Mouse (Mus musculus): ENCODE measurements around the gene Sema7a.

- TF ChIP-seq CTCF (IDR thresholded peaks at IDR 0.05; ENCODE audit: low read depth, low read length) = no peak
- no peak for TF ChIP-seq POLR2A (IDR thresholded peaks at IDR 0.05; ENCODE audit: borderline replicate concordance, low read depth, low read length)
Measured at GRCm38 (mm10) chr9:58005753-58006461, 66.0 kb downstream of the Sema7a start, which contains the start of gene Cyp11a1.

Data from bone marrow macrophage, adult 2 months (primary cell).